Comparison of ENCODE assay signal across 21 mouse cellular contexts in the genomic region with DNA sequence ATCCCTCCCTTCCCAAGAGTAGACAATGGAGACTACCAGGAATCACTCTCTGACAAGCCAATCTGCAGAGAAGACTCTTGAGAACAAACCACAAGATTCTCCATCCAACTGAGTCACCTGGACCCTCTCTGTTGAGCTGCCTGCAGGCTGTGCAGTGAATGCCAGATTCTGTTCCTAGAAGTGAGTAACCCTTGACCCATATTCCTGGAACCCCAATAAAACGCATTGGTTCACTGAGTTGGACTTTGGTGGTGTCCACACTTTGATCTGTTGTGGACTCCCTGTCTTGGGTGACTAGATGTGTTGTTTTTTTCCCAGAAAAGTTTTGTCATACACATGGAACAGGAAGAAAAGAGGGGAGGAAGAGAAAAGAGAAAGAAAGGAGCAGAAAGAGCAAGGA.
"Had no signal": no experiment of that assay in that cellular context is flagged by ENCODE, and none has a peak within 500 bp of the region (broad histone marks: within the 10 kb centered on the region; RNA-seq: fewer than 3 reads in every experiment).

No protein-coding gene starts in this region.

- DNase-seq: kidney, postnatal 14 days; layer of hippocampus, postnatal 36 days; lung, adult 18-20 months; lung, postnatal 10 days; lung, postnatal 36 days; retina, postnatal 1 day; thymus, adult 18-20 months; thymus, postnatal 36 days had no signal

- H3K4me3 ChIP-seq: left cerebral cortex, adult 2 months; liver, embryonic 12.5 days; liver, embryonic 15.5 days; lung, embryonic 15.5 days; midbrain, embryonic 10.5 days; midbrain, embryonic 13.5 days; myocyte; neural tube, embryonic 13.5 days had no signal

- H3K4me1 ChIP-seq: midbrain, embryonic 10.5 days; midbrain, embryonic 13.5 days; neural tube, embryonic 13.5 days had no signal

- H3K27me3 ChIP-seq: liver, embryonic 12.5 days; liver, embryonic 15.5 days; lung, embryonic 15.5 days; megakaryocyte, embryonic 14.5 days; neural tube, embryonic 13.5 days had no signal

- H3K9me3 ChIP-seq: liver, embryonic 12.5 days; liver, embryonic 15.5 days; lung, embryonic 15.5 days; megakaryocyte, embryonic 14.5 days; midbrain, embryonic 10.5 days; midbrain, embryonic 13.5 days; neural tube, embryonic 13.5 days had no signal

- H3K4me2 ChIP-seq: liver, embryonic 12.5 days; liver, embryonic 15.5 days; lung, embryonic 15.5 days; midbrain, embryonic 13.5 days; neural tube, embryonic 13.5 days had no signal

- H3K9ac ChIP-seq: liver, embryonic 12.5 days; liver, embryonic 15.5 days; lung, embryonic 15.5 days; midbrain, embryonic 13.5 days; neural tube, embryonic 13.5 days had no signal

- ATAC-seq: hindbrain, postnatal 0 days; inflammation-experienced regulatory T-cells, adult 6 months; liver, embryonic 12.5 days; midbrain, embryonic 13.5 days; midbrain, embryonic 16.5 days had no signal

- H3K36me3 ChIP-seq: liver, embryonic 12.5 days; liver, embryonic 15.5 days; lung, embryonic 15.5 days; midbrain, embryonic 10.5 days; midbrain, embryonic 13.5 days; neural tube, embryonic 13.5 days had no signal

- H3K27ac ChIP-seq: hindbrain, postnatal 0 days; left cerebral cortex, adult 2 months; liver, embryonic 15.5 days; lung, embryonic 15.5 days; midbrain, embryonic 10.5 days; midbrain, embryonic 13.5 days; neural tube, embryonic 13.5 days; stomach, postnatal 0 days had no signal
